In the genomic region with DNA sequence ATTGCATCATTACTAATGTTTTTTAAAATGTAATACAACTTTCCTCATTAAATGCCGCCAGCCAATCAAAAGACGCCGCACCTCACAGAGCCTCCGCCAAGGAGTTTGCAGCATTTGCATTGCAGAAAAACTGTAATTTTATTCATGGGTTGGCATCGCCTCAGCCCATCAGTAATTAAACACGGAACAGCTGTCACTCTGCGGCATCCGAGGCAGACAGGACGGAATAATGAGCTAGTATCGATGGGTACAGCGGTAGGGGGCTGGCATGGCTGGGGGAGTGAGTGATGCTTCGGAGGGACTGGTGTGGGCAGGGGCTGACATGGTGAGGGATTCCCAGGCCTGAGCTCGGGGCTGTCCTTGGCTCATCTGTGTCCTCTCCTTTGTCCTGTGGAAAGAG, we compare ENCODE assay signal across 15 mouse cellular contexts. TPM values are rescaled to one million over a fixed set of nuclear protein-coding genes. Genes with fewer than 3 reads are reported as not detected.
A peak's percentile ranks its signal among the peaks of the same experiment; 100 is the strongest.
DNase-seq lines count a peak whose midpoint lies in the region; ATAC-seq lines count a peak whose summit lies in the region.
"Had no signal": no experiment of that assay in that cellular context is flagged by ENCODE, and none has a peak within 500 bp of the region (broad histone marks: within the 10 kb centered on the region; RNA-seq: fewer than 3 reads in every experiment).

No protein-coding gene starts in this region.

- ATAC-seq in hindbrain, embryonic 13.5 days (ENCODE audit: low FRiP score), result peak; percentile 88
- ATAC-seq in erythroid progenitor cell, adult 5-6 weeks (replicated peaks; ENCODE audit: low FRiP score, poor library complexity, severe bottlenecking), result no peak
- ATAC-seq: Patski had no signal

- H3K36me3 ChIP-seq in hindbrain, embryonic 13.5 days, result no peaks in the 10 kb centered on the region
- H3K36me3 ChIP-seq: heart, embryonic 15.5 days had no signal

- H3K4me2 ChIP-seq in hindbrain, embryonic 13.5 days, result peak overlapping the region; percentile 34
- H3K4me2 ChIP-seq: heart, embryonic 15.5 days had no signal

- peaks cover 26% of the 10 kb centered on the region for H3K4me1 ChIP-seq in hindbrain, embryonic 13.5 days (replicated peaks)
- H3K4me1 ChIP-seq: heart, embryonic 15.5 days had no signal

- peak; percentile 61 to 65 for DNase-seq in right cerebral cortex, postnatal 10 days (ENCODE audit: low spot score in 2 of 2)
- DNase-seq in right cerebral cortex, postnatal 14 days, result no peak
- DNase-seq in layer of hippocampus, postnatal 25 days (ENCODE audit: extremely low spot score in 1 of 2, low spot score in 1 of 2), result peak; percentile 21 to 33
- peak; percentile 67 for DNase-seq in retina, postnatal 1 day
- no peak for DNase-seq in lung, postnatal 25 days (ENCODE audit: low spot score)
- DNase-seq in urinary bladder, postnatal 14 days (ENCODE audit: low spot score), result no peak
- DNase-seq: adrenal gland, adult 8-10 months; cerebellum, postnatal 25 days; gastrocnemius, postnatal 25 days; kidney, adult 11 months; thymus, postnatal 4 days had no signal

- peak overlapping the region; percentile 74 for H3K27ac ChIP-seq in hindbrain, embryonic 13.5 days
- H3K27ac ChIP-seq: heart, embryonic 15.5 days had no signal

- WGBS in hindbrain, embryonic 13.5 days, result 28% methylated on average over 13 of the region's 13 CpGs

- H3K9me3 ChIP-seq in hindbrain, embryonic 13.5 days, result no peaks in the 10 kb centered on the region
- H3K9me3 ChIP-seq: heart, embryonic 15.5 days had no signal

- no peak overlapping the region for H3K4me3 ChIP-seq in hindbrain, embryonic 13.5 days
- H3K4me3 ChIP-seq: heart, embryonic 15.5 days had no signal

- no peak overlapping the region for H3K9ac ChIP-seq in hindbrain, embryonic 13.5 days
- H3K9ac ChIP-seq: heart, embryonic 15.5 days had no signal

- no peaks in the 10 kb centered on the region for H3K27me3 ChIP-seq in hindbrain, embryonic 13.5 days
- H3K27me3 ChIP-seq: heart, embryonic 15.5 days; Patski had no signal

RNA-seq across cellular contexts. Expression of a gene that starts 42.5 kb away (rescaled TPM):
- 52.4 and 54.6 TPM in 2 replicates for polyA plus RNA-seq in hindbrain, embryonic 13.5 days (2015; fragmentation: Nextera tagmentation; extraction: Ambion mirVana)
- 10 to 100 TPM; 28.1 to 30.4 TPM for total RNA-seq in layer of hippocampus, postnatal 25 days (2021)
- total RNA-seq in erythroid progenitor cell, adult 5-6 weeks (2015; ENCODE audit: low replicate concordance), result 15.5 and 17.2 TPM in 2 replicates
- 17.2 and 19.1 TPM in 2 replicates for total RNA-seq in erythroid progenitor cell, adult 5-6 weeks (2017; ENCODE audit: low replicate concordance)

RNA-seq across cellular contexts. Expression of a gene that starts 57.2 kb away (rescaled TPM):
- polyA plus RNA-seq in hindbrain, embryonic 13.5 days (2015; fragmentation: Nextera tagmentation; extraction: Ambion mirVana), result 18.0 and 18.3 TPM in 2 replicates
- 10 to 100 TPM; 31.6 to 34.7 TPM for total RNA-seq in layer of hippocampus, postnatal 25 days (2021)
- not detected in 2 replicates for total RNA-seq in erythroid progenitor cell, adult 5-6 weeks (2015; ENCODE audit: low replicate concordance)
- not detected in 2 replicates for total RNA-seq in erythroid progenitor cell, adult 5-6 weeks (2017; ENCODE audit: low replicate concordance)

Comparison
In these comparisons a context has a peak if more than half of its experiments do, and no peak if none do; other contexts are left out.
1. DNase-seq: peak in right cerebral cortex, postnatal 10 days (2 of 2), layer of hippocampus, postnatal 25 days (2 of 2) and retina, postnatal 1 day (single experiment); none in right cerebral cortex, postnatal 14 days (single experiment), lung, postnatal 25 days (single experiment) and urinary bladder, postnatal 14 days (single experiment).
2. RNA of a gene that starts 57.2 kb away (total RNA-seq): 31.6 to 34.7 TPM in layer of hippocampus, postnatal 25 days; not detected in erythroid progenitor cell, adult 5-6 weeks; every median in the first group is over 10 times any median in the second.